In genomic region chr13:28645881-28646280, GRCm38 (mm10) we compare ENCODE assay signal across 19 mouse cellular contexts.
"Had no signal": no experiment of that assay in that cellular context is flagged by ENCODE, and none has a peak within 500 bp of the region (broad histone marks: within the 10 kb centered on the region; RNA-seq: fewer than 3 reads in every experiment).

No protein-coding gene starts in this region.

- H3K4me3 ChIP-seq: liver, embryonic 15.5 days; lung, embryonic 15.5 days; midbrain, embryonic 13.5 days; neural tube, embryonic 12.5 days had no signal

- ATAC-seq: liver, postnatal 0 days; lung, postnatal 0 days; midbrain, embryonic 13.5 days; midbrain, embryonic 16.5 days had no signal

- DNase-seq: liver, postnatal 0 days; lung, adult 2 months; lung, postnatal 14 days; lung, postnatal 36 days; right cerebral cortex, postnatal 14 days; right cerebral cortex, postnatal 4 days; spleen, adult 18-20 months; thymus, adult 2 months; thymus, postnatal 25 days; thymus, postnatal 4 days had no signal

- H3K4me2 ChIP-seq: liver, embryonic 15.5 days; lung, embryonic 15.5 days; midbrain, embryonic 11.5 days; midbrain, embryonic 13.5 days; neural tube, embryonic 12.5 days had no signal

- H3K9ac ChIP-seq: liver, embryonic 15.5 days; liver, postnatal 0 days; lung, embryonic 15.5 days; midbrain, embryonic 13.5 days; neural tube, embryonic 12.5 days had no signal

- H3K9me3 ChIP-seq: liver, embryonic 15.5 days; lung, embryonic 15.5 days; megakaryocyte, embryonic 14.5 days; midbrain, embryonic 13.5 days; neural tube, embryonic 12.5 days had no signal

- H3K27me3 ChIP-seq: liver, embryonic 15.5 days; lung, embryonic 15.5 days; megakaryocyte, embryonic 14.5 days; midbrain, embryonic 13.5 days; neural tube, embryonic 12.5 days had no signal

- H3K36me3 ChIP-seq: liver, embryonic 15.5 days; lung, embryonic 15.5 days; midbrain, embryonic 13.5 days had no signal

- H3K27ac ChIP-seq: liver, embryonic 15.5 days; lung, embryonic 15.5 days; macrophage; midbrain, embryonic 13.5 days; neural tube, embryonic 12.5 days had no signal

- H3K4me1 ChIP-seq: liver, embryonic 15.5 days; lung, embryonic 15.5 days; midbrain, embryonic 13.5 days; neural tube, embryonic 12.5 days had no signal
